Mouse (Mus musculus): ENCODE results near the gene Emd.
"Not testable (repeated sequence)": the region's sequence is repeated elsewhere in the genome, so short reads cannot be mapped to it uniquely, and the experiment has no call there.

Gene Emd

DNA sequence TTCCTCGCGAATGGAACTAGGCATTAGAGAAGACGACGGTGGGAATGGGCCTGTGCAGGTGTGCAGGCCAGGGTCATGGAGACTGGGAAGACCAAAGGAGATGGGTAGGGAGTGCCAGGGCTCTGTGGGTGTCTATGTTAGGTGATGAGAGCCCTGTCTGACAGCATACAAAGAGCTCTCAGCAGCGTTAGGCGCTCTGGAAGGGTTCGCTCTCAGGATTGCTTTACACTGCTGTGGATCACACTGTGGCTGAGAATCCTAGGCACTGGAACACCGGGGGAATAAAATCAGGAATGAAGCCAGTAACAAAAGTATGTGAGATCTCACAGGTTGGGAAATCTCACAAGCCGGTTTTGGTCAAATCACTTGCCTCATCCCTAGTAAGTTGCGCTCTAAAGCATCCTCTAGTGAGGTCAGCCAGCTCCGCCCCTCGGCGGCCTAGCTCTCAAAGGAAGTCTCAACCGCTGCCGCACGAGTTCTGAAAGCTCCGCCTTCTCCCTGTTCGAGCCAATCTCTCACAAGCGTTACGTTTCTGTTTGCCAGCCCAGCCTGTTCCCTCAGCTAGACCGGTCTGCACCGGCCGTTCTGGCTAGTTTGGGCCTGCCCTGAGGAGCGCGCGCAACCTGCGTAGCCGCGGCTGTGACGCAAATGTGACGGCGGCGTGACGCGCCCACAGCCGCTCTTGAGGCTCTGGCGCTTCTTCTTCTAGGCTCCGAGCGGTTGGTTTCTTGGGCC is at the start of gene Emd:
Emd (plus strand) TSS at position 535 of the 735 bp plus-strand sequence.
- DNase-seq = peak; percentile 86 to 90

DNA sequence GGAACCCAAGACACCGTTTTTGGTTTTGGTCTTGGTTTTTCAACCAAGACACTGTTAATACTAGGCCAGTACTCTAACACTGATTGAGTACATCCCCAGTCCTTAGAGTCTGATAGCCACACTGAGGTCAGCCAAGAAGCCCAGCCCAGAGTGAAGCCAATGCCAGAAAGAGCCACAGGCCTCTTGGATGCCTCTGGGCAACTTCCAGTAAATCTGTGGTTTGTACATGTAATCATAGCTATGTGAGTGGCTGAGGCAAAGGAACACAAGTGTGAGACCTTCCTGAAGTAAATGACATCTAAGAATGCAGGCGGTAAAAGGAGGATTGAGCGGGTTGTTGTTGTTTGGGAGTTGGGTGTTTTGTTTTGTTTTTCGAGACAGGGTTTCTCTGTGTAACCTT is 36.0 kb upstream of the Emd start:
- DNase-seq = no peak

DNA sequence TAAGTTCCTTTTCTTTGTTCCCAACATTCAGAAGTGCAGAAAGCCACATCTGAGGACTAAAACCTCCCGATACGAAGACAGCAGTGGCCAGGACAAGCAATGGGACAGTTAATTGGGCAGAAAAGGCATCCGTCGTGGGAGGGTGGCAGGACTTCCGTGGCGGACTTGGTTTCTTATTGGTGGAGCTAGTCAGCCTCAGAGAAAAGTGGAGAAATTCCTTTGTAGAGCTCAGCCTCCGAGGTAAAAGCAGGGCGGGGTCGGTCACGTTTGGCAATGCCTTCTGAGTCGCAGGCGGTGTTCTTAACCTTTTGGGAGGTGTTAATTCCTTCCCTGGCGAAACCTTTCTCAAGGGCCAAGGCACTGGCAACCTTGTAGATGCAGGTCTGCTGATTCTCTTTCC is 35.0 kb upstream of the Emd start:
- DNase-seq = no peak

DNA sequence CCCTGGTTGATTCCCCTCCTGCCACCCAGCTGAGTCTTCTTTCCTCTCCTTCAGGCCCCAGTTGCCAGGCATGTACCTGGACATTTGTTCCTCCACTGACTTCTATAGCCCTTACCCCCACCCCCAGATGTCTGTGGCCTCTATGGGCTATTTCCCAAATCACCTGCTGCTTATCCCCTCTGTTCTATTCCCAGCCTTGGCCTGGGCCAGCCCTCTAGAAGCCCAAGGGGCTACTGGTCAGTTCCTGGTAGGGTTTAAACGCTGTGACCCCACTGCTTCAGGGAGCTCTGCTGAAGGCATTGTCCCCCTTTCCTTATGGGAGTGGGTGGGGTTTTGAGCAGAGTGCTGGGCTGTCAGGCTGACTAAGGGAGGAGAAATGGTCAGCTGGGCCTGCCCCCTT is 34.4 kb upstream of the Emd start:
- not testable (repeated sequence) for DNase-seq

DNA sequence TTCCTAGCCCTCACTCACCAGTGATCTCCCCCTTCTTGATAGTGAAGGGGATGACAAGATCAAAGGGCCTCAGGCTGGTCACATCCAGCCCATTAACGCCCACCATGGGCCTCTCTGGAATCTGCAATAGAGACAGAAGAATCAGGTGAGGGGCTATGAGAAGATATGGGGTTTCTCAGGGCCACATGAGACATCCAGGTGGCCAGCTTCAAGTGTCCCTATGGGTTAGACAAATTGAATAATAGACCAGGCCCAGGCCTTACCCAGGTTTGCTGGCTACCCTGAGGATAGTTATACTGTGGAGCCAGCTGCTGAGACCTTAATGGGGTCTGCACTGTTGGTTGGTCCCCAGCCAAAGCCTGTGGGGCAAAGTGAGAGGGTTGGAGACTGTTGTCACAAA is 24.4 kb upstream of the Emd start:
- DNase-seq = no peak

DNA sequence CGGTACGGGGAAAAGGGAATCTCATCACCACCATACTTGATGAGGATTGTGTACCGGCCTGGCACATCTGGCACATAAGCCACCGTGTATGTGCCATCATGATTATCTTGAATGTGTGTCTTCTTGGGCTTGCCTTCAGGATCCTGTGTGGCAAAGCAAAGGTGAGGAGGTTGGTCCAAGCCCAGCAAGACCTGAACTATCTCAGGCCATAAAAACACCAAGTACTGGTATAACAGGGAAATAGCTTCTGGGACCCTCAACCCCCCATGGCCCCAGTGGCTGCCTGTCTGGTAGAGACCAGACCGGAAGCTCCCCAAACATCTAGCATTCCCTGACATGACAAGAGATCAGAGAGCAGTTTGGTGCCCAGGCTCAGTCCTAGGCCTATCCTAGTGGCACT is 21.3 kb upstream of the Emd start:
- no peak for DNase-seq

DNA sequence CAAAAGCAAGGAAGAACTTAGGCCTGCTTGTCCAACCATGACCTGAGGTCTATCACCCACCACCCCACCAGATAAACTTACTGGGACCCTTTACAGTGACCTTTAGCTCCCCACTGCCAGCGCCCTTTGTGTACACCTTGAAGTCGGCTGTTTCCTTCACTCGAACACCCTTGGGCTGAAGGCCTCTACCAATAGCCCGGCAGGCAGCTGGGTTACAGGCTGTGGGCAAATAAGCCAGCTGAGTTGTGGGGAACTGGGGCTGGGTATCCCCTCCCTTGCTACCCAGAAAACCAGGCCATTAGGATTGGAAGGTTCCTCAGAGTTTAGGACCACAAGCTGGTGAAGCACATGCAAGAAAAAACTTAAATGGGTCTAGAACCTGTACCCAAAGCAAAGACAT is 14.2 kb upstream of the Emd start:
- DNase-seq = no peak

DNA sequence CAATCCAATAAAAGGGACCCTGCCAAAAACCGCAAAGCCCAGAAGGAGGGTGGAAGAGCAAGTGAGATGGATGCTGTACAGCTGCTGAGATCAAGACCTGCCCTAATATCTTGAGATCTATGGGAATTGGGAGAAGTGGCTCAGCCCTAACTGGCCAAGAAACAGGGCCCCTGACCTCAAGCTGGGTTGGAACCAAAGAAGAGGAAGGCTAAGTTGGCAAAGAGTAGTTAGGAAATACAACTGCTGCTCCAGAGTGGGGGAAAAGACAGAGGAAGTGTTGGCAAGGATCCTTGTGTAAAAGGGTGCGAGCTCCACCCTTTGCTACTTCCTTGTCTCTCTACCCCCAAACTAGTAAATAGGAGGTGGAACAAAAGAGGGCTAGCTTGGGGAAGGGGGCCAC is 11.1 kb upstream of the Emd start:
- DNase-seq = no peak

DNA sequence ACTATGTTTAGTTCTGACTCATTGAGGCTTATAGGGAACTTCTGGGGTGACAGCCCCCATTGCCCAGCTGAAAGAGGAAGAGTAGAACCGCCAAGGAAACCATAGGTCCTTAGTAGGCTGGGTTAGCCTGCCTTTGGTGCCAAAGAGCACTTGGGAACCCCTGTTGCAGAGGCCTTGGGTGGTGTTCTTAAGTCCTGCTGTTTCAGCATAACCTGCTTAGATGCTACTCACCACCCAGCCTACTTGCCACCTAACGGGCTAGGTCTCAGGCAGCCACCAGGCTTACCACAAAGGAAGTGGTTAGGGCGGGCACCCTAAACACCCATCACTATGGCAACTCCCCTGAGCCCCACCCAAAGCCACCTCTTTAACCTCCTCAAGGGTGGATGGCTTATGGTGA is 10.7 kb upstream of the Emd start:
- DNase-seq = no peak

DNA sequence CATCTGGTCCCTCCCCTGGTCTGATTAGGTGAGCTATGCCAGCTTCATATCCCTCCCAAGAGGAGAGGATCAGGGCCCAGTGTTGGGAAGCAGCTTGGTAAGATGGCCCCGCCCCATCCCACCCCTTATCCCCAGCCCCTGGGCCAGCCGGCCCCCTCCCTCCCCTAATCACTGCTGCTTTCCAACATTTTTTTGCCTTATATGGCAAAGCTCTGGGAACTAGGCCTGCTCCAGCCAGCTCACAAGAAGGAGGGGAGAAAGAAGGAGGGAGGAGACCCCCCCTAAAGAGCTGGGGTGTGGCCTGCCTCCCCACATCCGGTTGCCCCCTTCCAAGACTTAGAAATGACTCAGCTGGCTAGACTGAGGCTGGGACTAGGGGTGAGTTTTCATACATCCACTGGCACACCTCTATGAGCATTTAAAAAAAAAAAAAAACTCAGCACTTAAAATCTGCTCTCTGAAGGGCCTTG is 9.8 kb upstream of the Emd start:
- peak in 1 of 2 experiments; percentile 8 for DNase-seq

DNA sequence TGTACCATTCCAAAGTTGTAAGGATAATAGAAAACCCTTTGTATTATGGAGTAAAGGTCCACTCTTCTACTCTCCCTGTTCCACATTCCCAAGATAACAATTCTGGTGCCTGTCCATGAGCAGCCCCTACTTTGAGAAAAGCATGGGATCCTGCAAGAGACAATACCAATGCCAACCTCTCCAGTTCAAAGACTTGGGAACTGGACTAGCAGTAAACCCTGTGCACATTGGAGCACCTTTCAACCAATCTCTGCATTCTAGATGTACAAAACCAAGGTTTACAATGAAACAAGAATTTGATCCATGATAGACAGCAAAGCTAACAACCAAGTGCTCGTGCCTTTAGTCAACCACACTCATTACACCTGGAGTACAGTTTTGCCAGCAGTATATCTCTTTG is 9.4 kb upstream of the Emd start:
- no peak for DNase-seq

DNA sequence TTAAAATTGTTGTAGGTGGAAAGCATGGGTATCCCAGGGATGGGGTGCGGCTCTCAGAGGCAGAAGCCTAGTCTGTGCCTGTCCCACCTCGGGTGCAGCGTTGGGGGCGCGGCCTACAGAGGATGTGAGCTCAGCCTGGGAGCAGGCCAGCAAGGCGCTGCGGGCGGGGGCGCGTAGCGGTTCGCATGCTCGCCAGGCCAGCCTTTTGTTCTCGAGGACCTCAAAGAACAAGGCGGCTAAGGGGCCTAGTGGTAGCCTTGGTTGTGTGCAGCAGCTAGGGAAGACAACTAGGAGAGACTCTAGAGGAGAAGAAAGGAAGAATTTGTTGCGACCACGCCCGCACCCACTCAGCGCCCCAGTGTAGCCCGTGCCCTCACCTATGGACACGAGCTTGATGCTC is 8.8 kb upstream of the Emd start:
- DNase-seq = peak; percentile 80 to 88

DNA sequence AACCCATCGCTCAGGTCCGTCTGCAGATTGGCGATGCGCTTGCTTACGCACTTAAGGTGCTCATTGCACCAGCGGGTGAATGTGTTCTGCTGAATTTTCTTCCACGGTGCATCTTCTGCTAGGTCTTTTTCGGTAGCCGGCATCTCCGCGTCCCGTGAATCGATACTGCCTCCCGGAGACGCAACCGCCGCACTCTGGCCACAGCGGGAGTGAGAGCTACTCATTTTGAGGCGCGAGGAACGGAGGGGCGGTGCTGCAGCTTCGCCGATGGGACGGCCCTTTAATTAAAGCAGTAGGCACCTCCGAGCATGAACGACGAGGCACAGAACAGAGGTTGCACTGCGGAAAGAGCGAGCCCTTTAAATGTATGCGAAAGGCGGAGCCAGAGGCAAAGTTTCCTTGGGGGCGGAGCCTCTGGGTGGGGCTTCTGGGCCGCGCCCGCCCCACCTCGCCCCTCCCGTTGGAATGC is 8.2 kb upstream of the Emd start:
- DNase-seq = peak; percentile 82 to 89

DNA sequence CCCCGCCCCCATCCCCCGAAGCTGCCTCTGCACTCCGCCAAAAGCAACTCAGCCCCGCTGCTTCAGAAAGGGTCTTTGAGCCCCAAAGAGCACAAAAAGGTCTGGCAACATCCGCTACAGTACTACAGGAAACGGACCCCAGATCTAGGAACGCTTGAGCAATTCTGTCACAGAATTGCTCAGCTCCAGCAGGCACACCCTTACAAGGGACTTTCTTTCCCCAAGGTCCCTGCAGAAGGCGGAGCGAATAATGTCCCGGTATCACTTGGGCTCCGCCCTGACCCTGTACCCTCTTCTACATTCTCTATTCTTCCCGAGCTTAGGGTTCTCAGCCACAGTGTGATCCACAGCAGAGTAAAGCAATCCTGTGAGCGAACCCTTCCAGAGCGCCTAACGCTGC is 7.8 kb upstream of the Emd start:
- DNase-seq = no peak

DNA sequence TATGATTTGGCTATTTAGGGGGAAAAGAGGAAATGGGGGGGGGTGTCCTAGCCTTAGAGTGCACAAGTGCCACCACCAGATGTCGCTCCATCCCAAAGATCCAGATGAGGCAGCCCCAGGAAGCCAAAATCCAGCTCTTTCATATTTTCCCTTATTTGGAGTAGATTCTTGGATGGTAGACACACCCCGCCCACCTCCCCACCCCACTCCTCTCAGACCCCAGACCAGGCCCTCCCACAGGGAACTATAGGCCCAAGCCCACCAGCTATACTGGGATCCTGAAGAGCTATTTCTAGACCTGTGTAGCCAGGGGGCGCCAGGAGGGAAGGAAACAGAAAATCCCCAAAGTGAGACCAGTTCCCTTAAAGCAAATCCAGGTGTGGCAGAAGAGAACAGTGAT is 5.8 kb upstream of the Emd start:
- DNase-seq = peak; percentile 65 to 79

DNA sequence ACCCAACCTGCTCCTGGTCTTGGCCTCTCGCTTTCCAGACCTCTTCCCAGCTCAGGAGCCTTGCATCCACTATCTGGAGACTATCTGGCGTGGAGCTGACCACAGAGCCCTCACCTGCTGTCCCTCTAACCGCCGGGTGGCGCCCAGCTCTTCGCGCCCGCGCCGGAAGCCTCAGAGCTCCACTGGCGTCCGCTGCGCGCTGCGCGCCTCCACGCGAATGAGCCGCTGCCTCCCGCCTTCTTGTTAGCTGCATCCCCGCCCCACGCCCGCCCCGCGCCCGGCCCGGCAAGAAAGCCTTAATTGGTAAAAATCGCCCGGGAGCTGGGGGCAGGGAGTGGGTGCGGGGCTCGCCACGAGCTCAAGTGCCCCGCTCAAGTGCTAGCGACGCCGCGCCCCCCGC is 4.9 kb upstream of the Emd start, which contains the start of gene Flna:
Flna (minus strand) TSS at position 206 of the 400 bp plus-strand sequence.
- DNase-seq = peak; percentile 80 to 88

DNA sequence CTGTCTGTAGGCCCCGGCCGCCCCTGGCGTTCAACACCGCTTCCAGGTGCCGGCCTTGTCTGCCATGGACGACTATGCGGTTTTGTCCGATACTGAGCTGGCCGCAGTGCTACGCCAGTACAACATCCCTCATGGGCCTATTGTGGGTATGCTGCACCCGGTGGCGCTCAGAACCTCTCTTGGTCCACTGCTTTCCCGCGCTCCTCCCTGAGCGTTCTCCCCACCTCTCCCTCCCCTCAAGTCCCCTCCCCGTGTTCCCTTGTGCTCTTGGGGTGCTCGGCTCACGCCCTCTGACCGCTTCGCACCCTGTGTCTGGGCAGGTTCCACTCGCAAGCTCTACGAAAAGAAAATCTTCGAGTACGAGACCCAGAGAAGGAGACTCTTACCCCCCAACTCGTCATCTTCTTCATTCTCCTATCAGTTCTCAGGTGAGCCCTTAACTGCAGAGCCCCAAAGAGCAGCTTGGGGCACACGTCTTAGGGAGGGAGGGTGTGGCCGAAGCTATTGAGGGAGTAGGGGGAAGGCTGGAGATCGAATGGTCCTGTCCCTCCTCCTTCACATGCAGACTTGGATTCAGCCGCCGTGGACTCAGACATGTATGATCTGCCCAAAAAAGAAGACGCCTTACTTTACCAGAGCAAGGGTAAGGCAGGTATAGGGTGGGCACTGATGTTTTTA is 540 bp downstream of the Emd start:
- DNase-seq = peak in 1 of 2 experiments; percentile 9

DNA sequence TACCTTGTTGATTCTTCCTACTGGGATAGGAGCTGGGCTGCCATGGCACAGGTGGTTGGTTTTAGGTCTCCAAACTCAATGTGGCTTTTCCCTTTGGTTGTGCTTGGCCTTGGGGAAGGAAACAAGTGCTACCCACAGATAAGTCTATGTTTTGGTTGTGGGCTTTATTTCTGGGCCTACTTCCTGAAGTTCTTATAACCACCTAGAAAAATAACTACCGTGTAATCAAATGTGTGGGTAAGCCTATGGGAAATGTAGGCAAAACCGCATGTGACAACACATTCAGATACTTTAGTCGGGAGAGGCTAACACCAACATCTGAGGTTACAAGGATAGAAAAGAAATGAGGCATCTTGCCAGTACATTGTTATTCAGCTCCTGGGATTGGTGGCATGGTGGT is 3.3 kb downstream of the Emd start:
- DNase-seq = no peak

DNA sequence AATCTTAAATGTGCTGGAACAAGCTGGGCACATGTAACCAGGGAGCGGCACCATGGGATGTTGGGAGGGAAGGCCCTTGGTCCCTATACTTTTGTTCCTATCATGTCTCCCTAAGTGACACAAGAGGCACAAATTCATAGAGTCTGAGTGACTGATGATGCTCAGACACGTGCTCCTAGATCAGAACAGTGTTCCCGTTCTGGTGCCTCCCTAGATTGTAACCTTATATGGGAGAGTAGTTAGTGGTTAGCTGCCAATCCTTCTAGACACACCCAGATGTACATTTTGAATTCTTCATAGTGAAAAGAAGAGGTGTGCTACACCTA is 15.2 kb downstream of the Emd start:
- DNase-seq = no peak

DNA sequence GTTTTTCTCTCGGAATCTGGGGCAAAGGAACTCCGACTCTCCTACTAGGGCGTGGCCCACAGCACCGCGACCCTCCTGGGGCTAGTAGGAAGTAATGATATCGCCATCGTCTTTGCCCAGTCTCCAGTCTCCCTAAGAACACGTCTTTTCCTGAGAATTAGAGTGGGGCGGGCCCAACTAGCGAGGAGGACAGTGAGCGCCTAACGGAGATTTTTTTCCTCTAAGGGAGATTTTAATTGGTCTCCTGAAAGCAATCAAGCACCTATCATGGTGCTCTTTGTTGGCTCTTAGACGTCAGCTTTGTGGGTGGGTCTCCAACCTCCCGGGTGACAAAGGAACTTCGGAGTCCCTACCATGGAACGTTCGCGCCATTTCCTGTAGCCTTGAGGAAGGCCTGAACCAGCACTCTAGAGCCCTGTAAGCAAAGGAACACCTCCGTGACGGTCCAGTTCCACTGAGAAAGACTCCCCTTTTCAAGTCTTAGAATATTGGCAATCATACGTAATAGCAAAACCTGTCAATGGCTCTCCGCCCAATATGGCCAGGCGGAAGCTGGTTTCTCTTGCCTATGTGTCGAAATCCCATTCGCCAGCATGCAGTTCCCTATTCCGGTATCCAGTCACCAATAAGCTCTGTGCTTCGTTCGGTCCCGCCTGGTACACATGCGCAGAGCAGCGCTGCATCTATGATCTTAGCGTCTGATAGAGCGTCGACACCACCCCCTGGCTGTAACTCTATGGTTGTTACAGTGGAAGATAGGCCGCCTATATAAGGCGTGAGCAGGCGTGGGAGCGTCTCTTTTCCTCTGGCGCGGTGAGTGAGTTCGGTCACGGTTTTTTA is 15.8 kb downstream of the Emd start, which contains the start of gene Rpl10:
Rpl10 (plus strand) TSS at position 751 of the 840 bp plus-strand sequence.
- peak; percentile 86 to 91 for DNase-seq

DNA sequence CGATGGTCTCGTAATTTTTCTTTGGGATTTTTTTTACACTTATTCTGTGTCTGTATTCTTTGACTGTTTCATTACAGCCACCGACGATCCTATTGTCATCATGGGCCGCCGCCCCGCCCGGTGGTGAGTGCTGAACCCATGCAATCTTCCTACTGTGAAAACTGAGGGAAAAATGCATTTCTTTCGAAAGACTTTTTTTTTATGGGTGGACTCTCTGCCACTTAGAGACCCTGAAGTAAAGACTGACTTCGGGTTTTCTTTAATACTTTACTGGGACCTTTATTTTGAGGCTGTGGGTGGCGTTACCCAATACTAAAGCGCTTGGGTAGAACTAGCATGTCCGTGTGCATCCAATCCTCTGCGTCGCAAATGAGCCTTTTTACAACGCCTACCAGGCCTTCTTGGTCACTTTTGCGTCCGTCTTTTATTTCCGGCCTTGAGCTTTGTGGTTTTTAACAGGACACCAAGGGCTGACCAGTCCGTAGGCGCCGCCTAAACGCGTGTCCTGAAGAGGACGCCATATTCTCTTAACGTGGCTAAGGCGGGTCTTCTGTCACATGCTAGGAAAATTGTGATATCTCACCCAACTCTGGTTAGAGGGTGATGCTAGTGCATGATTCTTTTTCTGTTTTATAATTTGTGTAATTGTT is 16.5 kb downstream of the Emd start:
- peak; percentile 33 to 45 for DNase-seq

DNA sequence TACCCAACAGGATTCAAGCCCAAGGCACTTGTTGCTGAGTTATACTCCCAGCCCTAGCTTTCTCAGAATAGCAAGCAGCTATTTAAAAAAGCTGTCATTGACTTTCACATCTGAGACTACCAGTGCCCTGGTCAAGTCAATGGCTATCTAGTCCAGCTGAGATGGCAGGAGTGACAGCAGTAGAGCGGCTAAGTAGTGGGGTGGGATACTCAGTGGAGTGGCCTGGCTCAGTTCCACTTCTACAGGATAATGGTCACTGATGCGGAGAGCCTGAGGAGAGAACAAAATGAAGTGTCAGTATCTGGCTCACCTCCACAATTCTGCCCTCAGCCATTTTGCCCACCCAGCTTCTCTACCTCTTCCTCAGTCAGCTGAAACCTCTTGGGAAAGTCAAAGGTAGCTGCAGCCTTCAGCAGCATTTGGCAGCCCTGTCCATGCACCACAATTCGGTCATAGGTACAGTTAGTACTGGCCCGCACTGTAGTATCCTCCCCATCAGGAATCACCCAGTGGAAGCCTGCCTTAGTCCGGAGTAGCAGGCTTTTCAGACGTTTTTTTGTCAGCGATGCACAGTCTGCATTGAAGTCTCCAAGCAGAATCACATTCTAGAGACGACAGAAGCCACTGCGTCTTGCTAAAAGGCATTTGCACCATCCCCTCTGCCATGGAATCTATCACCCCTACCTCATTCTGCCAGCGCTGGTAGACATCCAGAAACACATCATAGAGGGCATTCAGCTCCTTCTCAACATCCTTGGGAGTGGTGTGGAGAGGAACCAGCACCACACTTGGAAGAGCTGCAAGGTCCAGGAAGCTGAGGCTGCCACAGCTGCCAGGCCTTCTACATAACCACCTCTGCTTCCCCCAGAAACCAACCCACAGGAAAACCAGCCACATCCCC is 19.2 kb downstream of the Emd start:
- no peak for DNase-seq

All from cerebellum, postnatal 25 days (tissue).